Mouse (Mus musculus) 3T3-L1 (cell line): ENCODE data around the gene Tectb.

Experiments
- DNase-seq: peaks from one replicate; pipeline ENCODE4 v3.0.0-alpha.2; 2015; ENCODE audit warnings: low read depth, low spot score

Gene Tectb

GRCm38 (mm10) chr19:55207746-55208538, 27.4 kb downstream of the Tectb start:
- no peak for DNase-seq

GRCm38 (mm10) chr19:55208654-55209053, 28.1 kb downstream of the Tectb start:
- DNase-seq, result peak; percentile 71

GRCm38 (mm10) chr19:55209084-55209483, 28.6 kb downstream of the Tectb start:
- no peak for DNase-seq

- DNase-seq, result no peak
These were observed 31.2 kb downstream of the Tectb start for GRCm38 (mm10) chr19:55211698-55212097.

- no peak for DNase-seq
These were observed 33.2 kb downstream of the Tectb start for GRCm38 (mm10) chr19:55213617-55214340.

- peak; percentile 85 for DNase-seq
These were observed 36.3 kb downstream of the Tectb start for GRCm38 (mm10) chr19:55216876-55217275.

- no peak for DNase-seq
These were observed 36.8 kb downstream of the Tectb start for GRCm38 (mm10) chr19:55217365-55217764.

- DNase-seq, result peak; percentile 80
These were observed 37.7 kb downstream of the Tectb start for GRCm38 (mm10) chr19:55218192-55218739.

GRCm38 (mm10) chr19:55218741-55219221, 38.2 kb downstream of the Tectb start:
- no peak for DNase-seq

- no peak for DNase-seq
These were observed 38.8 kb downstream of the Tectb start for GRCm38 (mm10) chr19:55219359-55219758.

GRCm38 (mm10) chr19:55221208-55221607, 40.7 kb downstream of the Tectb start:
- no peak for DNase-seq

GRCm38 (mm10) chr19:55222268-55222667, 41.7 kb downstream of the Tectb start:
- no peak for DNase-seq

- DNase-seq, result no peak
These were observed 46.1 kb downstream of the Tectb start for GRCm38 (mm10) chr19:55226621-55227020.

GRCm38 (mm10) chr19:55227135-55227534, 46.6 kb downstream of the Tectb start:
- no peak for DNase-seq

- DNase-seq, result no peak
These were observed 50.5 kb downstream of the Tectb start for GRCm38 (mm10) chr19:55231081-55231480.

GRCm38 (mm10) chr19:55232136-55232535, 51.6 kb downstream of the Tectb start:
- peak; percentile 88 for DNase-seq

GRCm38 (mm10) chr19:55236026-55236425, 55.5 kb downstream of the Tectb start:
- DNase-seq, result no peak

- DNase-seq, result no peak
These were observed 56.0 kb downstream of the Tectb start for GRCm38 (mm10) chr19:55236564-55236963.

- peak; percentile 57 for DNase-seq
These were observed 59.4 kb downstream of the Tectb start for GRCm38 (mm10) chr19:55239766-55240426.

- no peak for DNase-seq
These were observed 60.7 kb downstream of the Tectb start, which contains the start of gene Gucy2g for GRCm38 (mm10) chr19:55241186-55241645. Gucy2g (minus strand) TSS chr19:55241236.

- DNase-seq, result peak; percentile 97
These were observed 64.3 kb downstream of the Tectb start for GRCm38 (mm10) chr19:55244791-55245231.
